In genomic region chr8:11270826-11271225, GRCm38 (mm10) we compare ENCODE assay signal across 11 mouse cellular contexts. TPM values are rescaled to one million over a fixed set of nuclear protein-coding genes. Genes with fewer than 3 reads are reported as not detected.
DNase-seq lines count a peak whose midpoint lies in the region; TF ChIP-seq lines count a peak whose summit lies in the region.
"Had no signal": no experiment of that assay in that cellular context is flagged by ENCODE, and none has a peak within 500 bp of the region (broad histone marks: within the 10 kb centered on the region; RNA-seq: fewer than 3 reads in every experiment).

No protein-coding gene starts in this region.

- peaks cover 79% of the 10 kb centered on the region for H3K4me1 ChIP-seq in brown adipose tissue, adult 24 weeks (ENCODE audit: control insufficient read depth, insufficient read depth, insufficient read length, low read length)

- DNase-seq in gastrocnemius, adult 2 months: peak; percentile 78
- DNase-seq in gastrocnemius, postnatal 10 days: no peak
- DNase-seq in heart, postnatal 14 days: peak; percentile 52 to 58
- DNase-seq in lung, postnatal 25 days (ENCODE audit: low spot score): peak; percentile 82
- DNase-seq in thymus, postnatal 25 days: no peak
- DNase-seq in urinary bladder, postnatal 14 days (ENCODE audit: low spot score): no peak
- no peak for DNase-seq in cerebellum, postnatal 25 days

- intact Hi-C loops in gastrocnemius, adult 2 months (cut with DNase I): no loop called here
- intact Hi-C loops in heart, postnatal 14 days (cut with DNase I): no loop called here

- TF ChIP-seq CTCF in gastrocnemius, adult 2 months (IDR thresholded peaks at IDR 0.05): no peak

- H3K27ac ChIP-seq in gastrocnemius, adult 2 months: peak overlapping the region; percentile 85
- H3K27ac ChIP-seq in brown adipose tissue, adult 24 weeks (replicated peaks; ENCODE audit: low read depth, low read length): peak overlapping the region; percentile 83
- H3K27ac ChIP-seq: kidney, postnatal 0 days; macrophage had no signal

- H3K4me3 ChIP-seq in gastrocnemius, adult 2 months: no peak overlapping the region
- no peak overlapping the region for H3K4me3 ChIP-seq in brown adipose tissue, adult 24 weeks (ENCODE audit: insufficient read depth, low read depth, low read length)

RNA-seq across cellular contexts. Expression of gene Col4a2, which starts 41.8 kb away (rescaled TPM):
- total RNA-seq in gastrocnemius, adult 2 months (2021): 10 to 100 TPM; 51.3 to 69.5 TPM
- 100 to 1,000 TPM; 340 to 382 TPM for total RNA-seq in gastrocnemius, postnatal 10 days (2021)
- polyA plus RNA-seq in brown adipose tissue, adult 24 weeks (2012; ENCODE audit: insufficient read depth, insufficient read length, missing spikeins): 51.1 and 77.2 TPM in 2 replicates
- 100 to 1,000 TPM; 570 to 571 TPM for total RNA-seq in heart, postnatal 14 days (2021)
- polyA plus RNA-seq: CD4-positive, CD25-positive, alpha-beta regulatory T cell, adult 4 months had no signal

RNA-seq across cellular contexts. Expression of gene Col4a1, which starts 41.8 kb away (rescaled TPM):
- 100 to 1,000 TPM in 1 of 2 experiments, 10 to 100 TPM in 1; 73.3 to 117 TPM for total RNA-seq in gastrocnemius, adult 2 months (2021)
- total RNA-seq in gastrocnemius, postnatal 10 days (2021): 100 to 1,000 TPM; 741 to 775 TPM
- polyA plus RNA-seq in brown adipose tissue, adult 24 weeks (2012; ENCODE audit: insufficient read depth, insufficient read length, missing spikeins): 142 and 186 TPM in 2 replicates
- 1,000 to 10,000 TPM; 1,046 to 1,073 TPM for total RNA-seq in heart, postnatal 14 days (2021)

Comparison
In these comparisons a context has a peak if more than half of its experiments do, and no peak if none do; other contexts are left out.
1. DNase-seq: peak in gastrocnemius, adult 2 months (single experiment), heart, postnatal 14 days (2 of 2) and lung, postnatal 25 days (single experiment); none in gastrocnemius, postnatal 10 days (single experiment), thymus, postnatal 25 days (single experiment), urinary bladder, postnatal 14 days (single experiment) and cerebellum, postnatal 25 days (0 of 2).
2. RNA of gene Col4a2, which starts 41.8 kb away (total RNA-seq): 570 to 571 TPM in heart, postnatal 14 days and 340 to 382 TPM in gastrocnemius, postnatal 10 days; 51.3 to 69.5 TPM in gastrocnemius, adult 2 months; every median in the first group is over 4 times any median in the second.
3. RNA of gene Col4a1, which starts 41.8 kb away (total RNA-seq): 1,046 to 1,073 TPM in heart, postnatal 14 days and 741 to 775 TPM in gastrocnemius, postnatal 10 days; 73.3 to 117 TPM in gastrocnemius, adult 2 months; every median in the first group is over 4 times any median in the second.